Mouse (Mus musculus) liver, postnatal 0 days (tissue): ENCODE results near the gene Tmem30a.

Experiments used
- CTCF ChIP-seq: sonication (generic); IDR thresholded peaks from 2 replicates; pipeline ENCODE4 v1.5.1; 2016; ENCODE audit warnings: antibody characterized with exemption, low read depth
- EP300 ChIP-seq: IDR thresholded peaks from 2 replicates; pipeline ENCODE4 v1.6.1; 2016; ENCODE audit warnings: antibody characterized with exemption, low read depth, mild to moderate bottlenecking

DNA sequence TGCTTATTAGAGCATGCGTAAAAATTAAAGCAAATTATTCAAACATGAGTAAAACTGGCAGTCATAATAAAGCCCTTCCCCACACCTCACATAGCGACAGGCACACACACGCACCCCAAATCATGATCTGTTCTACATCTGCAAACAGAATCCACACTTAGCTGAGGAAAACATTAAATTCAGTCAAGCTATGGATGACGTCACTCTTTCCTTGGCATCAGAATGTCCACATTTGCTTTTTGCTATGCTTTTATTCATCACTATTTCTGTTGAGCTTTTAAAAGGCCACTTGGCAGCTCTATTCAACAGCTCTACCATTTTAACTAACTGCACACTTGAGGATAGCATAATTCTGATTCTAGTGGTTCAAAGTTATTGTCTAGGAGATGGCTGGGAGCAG is 21.3 kb upstream of the Tmem30a start:
- TF ChIP-seq EP300 (no peak), CTCF (no peak)
